Mouse (Mus musculus): ENCODE results near the gene Mob3b. TPM values are rescaled to one million over a fixed set of nuclear protein-coding genes. Genes with fewer than 3 reads are reported as not detected.

Mob3b gene
- polyA plus RNA-seq, 1 experiment from 2014 or later: 9.3 TPM

DNA sequence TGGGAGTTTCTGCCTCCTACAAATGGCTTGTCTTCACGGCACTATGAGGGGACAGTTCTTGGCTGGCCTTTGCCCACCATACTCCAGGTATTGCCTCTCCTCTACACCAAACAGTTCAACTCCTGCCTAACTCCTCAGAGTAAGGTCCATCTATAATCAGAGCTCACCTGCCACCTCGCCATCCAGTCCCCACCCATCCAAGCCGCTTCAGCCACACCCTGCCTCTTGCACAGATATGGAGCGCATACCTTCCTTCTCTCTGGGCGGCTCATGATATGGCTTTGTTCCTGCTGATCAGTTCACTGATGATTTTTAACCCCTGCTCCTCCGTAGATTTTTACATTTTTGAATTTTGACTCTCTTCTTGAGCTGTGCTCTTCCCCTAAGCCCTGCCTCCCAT lies 58.7 kb downstream of the Mob3b start:
- DNase-seq (ENCODE audit: low spot score): no peak
- ATAC-seq (ENCODE audit: insufficient read depth, low FRiP score, low TSS enrichment): no peak
- peaks cover 4% of the 10 kb centered on the region for H3K4me1 ChIP-seq (ENCODE audit: control insufficient read depth, insufficient read depth, low read length)
- H3K9ac ChIP-seq (ENCODE audit: low read length): no peak overlapping the region
- 91% methylated on average over 6 of the region's 6 CpGs for WGBS
- no peaks in the 10 kb centered on the region for H3K27me3 ChIP-seq (ENCODE audit: control insufficient read depth, insufficient read depth, low read length)
- H3K4me2 ChIP-seq (ENCODE audit: low read depth): no peak overlapping the region
- no peaks in the 10 kb centered on the region for H3K36me3 ChIP-seq (ENCODE audit: control insufficient read depth, insufficient read depth, low read length)
- no peak overlapping the region for H3K4me3 ChIP-seq (ENCODE audit: low read depth, low read length)
- H3K27ac ChIP-seq (ENCODE audit: low read depth, low read length): no peak overlapping the region
- no peaks in the 10 kb centered on the region for H3K9me3 ChIP-seq (ENCODE audit: control insufficient read depth, low read length)

DNA sequence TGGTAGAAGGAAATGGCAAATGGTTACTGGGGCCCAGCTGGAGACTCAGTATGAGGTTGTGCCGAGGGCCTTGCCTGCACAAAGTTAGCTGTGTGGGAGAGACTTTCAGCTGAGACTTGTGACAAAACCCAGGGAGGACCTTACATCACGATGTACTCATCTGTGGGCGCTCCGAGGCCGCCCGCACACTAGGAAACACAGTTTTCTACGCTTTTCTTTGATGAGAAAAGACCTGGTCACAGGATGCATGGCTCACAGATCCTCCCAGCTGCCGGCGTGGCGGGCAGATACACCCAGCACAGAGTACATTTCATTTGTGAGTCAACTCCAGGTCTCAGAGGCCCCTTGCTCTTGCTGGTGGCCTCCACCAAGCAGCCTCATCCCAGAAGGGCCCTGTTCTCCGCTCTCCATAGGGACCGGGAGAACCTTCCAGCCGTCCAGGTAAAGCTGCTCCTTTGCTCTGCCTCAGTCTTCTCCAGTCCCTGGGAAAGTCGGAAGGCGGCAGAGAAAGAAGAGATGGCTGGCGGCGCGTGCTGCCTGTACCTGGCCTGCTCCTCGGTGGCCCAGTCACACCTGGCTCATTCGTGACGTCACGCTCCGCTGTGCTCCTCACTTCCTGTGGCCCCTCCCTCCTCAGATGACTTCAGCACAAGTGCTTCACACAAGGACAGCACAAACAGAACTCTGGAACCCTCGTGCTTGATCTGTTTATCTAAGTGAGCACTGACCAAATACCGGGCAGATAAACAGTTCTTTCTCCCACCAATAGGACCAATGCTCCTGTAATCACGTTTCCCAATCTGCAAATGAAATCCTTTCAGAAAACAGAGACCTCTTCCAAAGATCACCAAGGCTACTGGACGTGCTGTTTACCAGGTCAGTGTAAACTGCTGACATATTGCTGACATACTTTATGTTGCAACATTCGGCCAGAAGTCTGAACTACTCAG lies 60.8 kb downstream of the Mob3b start:
- no peaks in the 10 kb centered on the region for H3K36me3 ChIP-seq (ENCODE audit: control insufficient read depth, insufficient read depth, low read length)
- no peak for ATAC-seq (ENCODE audit: insufficient read depth, low FRiP score, low TSS enrichment)
- 82% methylated on average over 28 of the region's 28 CpGs for WGBS
- no peak overlapping the region for H3K9ac ChIP-seq (ENCODE audit: low read length)
- no peak overlapping the region for H3K4me3 ChIP-seq (ENCODE audit: low read depth, low read length)
- H3K4me2 ChIP-seq (ENCODE audit: low read depth): no peak overlapping the region
- H3K27me3 ChIP-seq (ENCODE audit: control insufficient read depth, insufficient read depth, low read length): no peaks in the 10 kb centered on the region
- H3K27ac ChIP-seq (ENCODE audit: low read depth, low read length): no peak overlapping the region
- no peak for DNase-seq (ENCODE audit: low spot score)
- H3K4me1 ChIP-seq (ENCODE audit: control insufficient read depth, insufficient read depth, low read length): peaks cover 4% of the 10 kb centered on the region
- H3K9me3 ChIP-seq (ENCODE audit: control insufficient read depth, low read length): no peaks in the 10 kb centered on the region

DNA sequence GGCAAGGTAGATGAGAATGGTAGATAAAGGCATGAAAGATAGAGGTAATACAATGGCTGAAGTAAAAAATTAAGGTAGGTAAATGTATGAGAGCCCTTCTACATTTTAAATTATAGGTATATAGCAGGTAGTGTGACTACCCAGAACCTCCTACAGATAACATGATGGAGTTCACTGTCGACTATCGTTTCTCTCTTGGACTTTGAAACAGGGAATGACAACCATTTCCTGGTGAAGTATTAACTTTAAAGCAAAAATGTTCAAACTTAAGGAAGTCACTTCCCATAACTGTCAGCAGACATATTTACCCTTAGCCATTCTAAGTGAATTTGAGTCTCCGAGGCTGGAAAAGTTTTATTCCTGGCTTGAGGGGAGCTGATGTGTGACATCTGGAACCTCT lies 64.8 kb downstream of the Mob3b start:
- Histone ChIP-seq H3K27me3 (ENCODE audit: control insufficient read depth, insufficient read depth, low read length) (no peaks in the 10 kb centered on the region), H3K27ac (ENCODE audit: low read depth, low read length) (no peak overlapping the region), H3K9me3 (ENCODE audit: control insufficient read depth, low read length) (no peaks in the 10 kb centered on the region), H3K36me3 (ENCODE audit: control insufficient read depth, insufficient read depth, low read length) (no peaks in the 10 kb centered on the region), H3K4me1 (ENCODE audit: control insufficient read depth, insufficient read depth, low read length) (no peaks in the 10 kb centered on the region), H3K4me2 (ENCODE audit: low read depth) (no peak overlapping the region), H3K4me3 (ENCODE audit: low read depth, low read length) (no peak overlapping the region), H3K9ac (ENCODE audit: low read length) (no peak overlapping the region)
- no peak for DNase-seq (ENCODE audit: low spot score)
- 89% methylated on average over 3 of the region's 3 CpGs for WGBS
- ATAC-seq (ENCODE audit: insufficient read depth, low FRiP score, low TSS enrichment): no peak

DNA sequence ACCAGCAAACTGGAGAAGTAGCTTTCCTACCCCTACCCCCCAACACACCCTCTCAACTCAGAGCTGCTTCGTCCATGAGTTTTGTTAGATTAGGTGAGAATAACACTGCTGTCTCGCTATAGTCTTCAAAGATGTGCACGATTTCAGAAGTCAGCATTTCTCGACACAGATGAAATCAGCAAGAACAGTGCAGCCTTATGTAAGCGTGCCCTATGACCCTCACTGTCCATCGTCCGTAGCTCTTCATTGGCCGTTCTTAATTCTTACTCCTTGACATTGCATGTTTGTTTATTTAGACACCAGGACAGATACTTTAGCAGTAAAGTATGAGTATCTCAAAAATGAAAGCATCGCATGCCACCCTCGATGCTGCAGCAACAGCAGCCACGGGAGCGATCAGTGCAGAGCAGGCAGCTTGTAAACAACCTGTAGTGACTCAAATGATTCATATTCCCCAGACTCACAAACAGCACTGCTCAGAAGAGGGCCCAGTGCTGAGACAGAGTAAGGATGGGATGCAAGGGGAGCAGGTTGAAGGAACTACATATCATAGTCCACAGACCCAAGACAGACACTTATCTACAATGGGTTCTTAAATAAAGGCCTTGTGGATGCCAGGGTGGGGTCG lies 66.0 kb downstream of the Mob3b start:
- no peak for ATAC-seq (ENCODE audit: insufficient read depth, low FRiP score, low TSS enrichment)
- DNase-seq (ENCODE audit: low spot score): no peak
- Histone ChIP-seq H3K27ac (ENCODE audit: low read depth, low read length) (no peak overlapping the region), H3K4me2 (ENCODE audit: low read depth) (no peak overlapping the region), H3K27me3 (ENCODE audit: control insufficient read depth, insufficient read depth, low read length) (no peaks in the 10 kb centered on the region), H3K4me3 (ENCODE audit: low read depth, low read length) (no peak overlapping the region), H3K36me3 (ENCODE audit: control insufficient read depth, insufficient read depth, low read length) (no peaks in the 10 kb centered on the region), H3K9ac (ENCODE audit: low read length) (no peak overlapping the region), H3K4me1 (ENCODE audit: control insufficient read depth, insufficient read depth, low read length) (no peaks in the 10 kb centered on the region), H3K9me3 (ENCODE audit: control insufficient read depth, low read length) (no peaks in the 10 kb centered on the region)
- 88% methylated on average over 13 of the region's 13 CpGs for WGBS

DNA sequence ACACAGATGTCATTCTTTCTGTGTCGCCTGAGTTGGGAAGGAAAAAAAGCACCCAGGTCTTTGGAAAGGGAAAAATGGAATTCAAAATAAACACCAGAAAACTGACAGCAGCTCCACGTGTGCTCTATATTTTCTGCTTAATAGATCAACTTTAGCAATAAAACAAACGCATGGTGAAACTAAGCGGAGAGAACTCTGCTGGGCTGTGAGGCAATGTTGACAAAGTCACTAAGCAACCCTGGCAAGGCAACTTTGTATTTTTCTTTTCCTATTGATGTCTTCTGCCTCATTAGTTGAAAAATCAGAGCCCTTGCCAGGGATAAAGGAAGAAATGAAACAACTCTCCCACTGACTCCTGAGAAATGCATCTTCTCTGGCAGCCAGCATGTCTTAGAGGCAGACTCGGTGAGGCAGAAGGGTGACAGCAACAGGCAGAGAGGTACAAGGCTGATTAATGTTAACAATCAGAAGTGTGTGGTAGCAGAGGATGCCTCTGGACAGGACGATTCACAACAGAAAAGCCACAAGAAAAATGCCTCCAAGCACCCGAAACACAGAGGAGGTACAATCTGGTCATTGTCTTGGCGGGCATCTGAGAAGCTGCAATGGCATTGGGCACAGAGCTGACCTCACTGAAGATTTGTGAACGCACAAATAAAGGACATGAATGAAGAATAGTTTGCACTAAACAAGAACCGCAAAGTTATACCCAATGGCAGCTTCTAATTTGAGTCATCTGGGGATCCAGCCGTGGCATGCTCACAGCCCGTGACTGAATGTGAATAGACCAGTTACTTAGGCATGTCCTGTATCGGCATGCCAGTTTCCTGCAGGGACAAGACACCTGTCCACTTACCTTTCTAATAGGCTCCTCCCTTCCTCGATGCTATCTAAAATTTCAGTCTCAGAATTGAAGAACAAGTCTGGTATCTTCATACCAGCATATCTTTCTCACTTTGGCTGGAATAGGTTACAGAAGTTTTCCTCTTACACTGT lies 67.7 kb downstream of the Mob3b start:
- Histone ChIP-seq H3K9ac (ENCODE audit: low read length) (no peak overlapping the region), H3K4me2 (ENCODE audit: low read depth) (no peak overlapping the region), H3K4me3 (ENCODE audit: low read depth, low read length) (no peak overlapping the region), H3K9me3 (ENCODE audit: control insufficient read depth, low read length) (no peaks in the 10 kb centered on the region), H3K36me3 (ENCODE audit: control insufficient read depth, insufficient read depth, low read length) (no peaks in the 10 kb centered on the region), H3K27me3 (ENCODE audit: control insufficient read depth, insufficient read depth, low read length) (no peaks in the 10 kb centered on the region), H3K4me1 (ENCODE audit: control insufficient read depth, insufficient read depth, low read length) (no peaks in the 10 kb centered on the region), H3K27ac (ENCODE audit: low read depth, low read length) (no peak overlapping the region)
- WGBS: 65% methylated on average over 14 of the region's 14 CpGs
- no peak for DNase-seq (ENCODE audit: low spot score)
- ATAC-seq (ENCODE audit: insufficient read depth, low FRiP score, low TSS enrichment): no peak

DNA sequence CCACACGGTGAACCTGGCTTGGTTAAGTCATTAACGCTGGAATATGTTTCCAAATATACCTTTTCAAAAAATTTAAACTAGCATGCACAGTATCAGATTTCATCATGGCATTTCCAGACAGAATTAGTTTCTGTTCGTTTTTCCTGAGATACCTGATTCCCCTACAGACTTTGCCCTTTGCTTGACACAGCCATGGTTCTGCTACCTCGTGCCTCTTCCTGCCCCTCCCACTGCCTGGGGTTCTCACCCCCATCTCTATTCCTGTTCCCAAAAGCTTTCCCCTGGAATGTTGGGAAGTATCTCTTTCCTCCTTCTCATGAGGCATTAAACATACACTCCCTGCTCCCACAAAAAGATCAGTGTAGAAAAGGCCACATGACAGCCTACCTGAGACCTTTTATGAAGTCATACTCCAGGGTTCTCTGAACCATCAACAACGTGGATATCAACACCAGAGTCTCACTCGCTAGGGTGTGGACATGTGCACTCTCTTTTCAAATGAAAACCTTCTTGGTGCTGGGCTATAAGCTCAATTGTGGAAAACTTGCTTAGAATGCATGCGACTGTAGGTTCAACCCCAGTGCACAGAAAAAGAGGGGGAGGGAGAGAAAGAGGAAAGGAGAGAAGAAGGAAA lies 71.1 kb downstream of the Mob3b start:
- no peak overlapping the region for H3K4me2 ChIP-seq (ENCODE audit: low read depth)
- ATAC-seq (ENCODE audit: insufficient read depth, low FRiP score, low TSS enrichment) (no peak), DNase-seq (ENCODE audit: low spot score) (no peak)
- H3K27me3 ChIP-seq (ENCODE audit: control insufficient read depth, insufficient read depth, low read length): no peaks in the 10 kb centered on the region
- H3K36me3 ChIP-seq (ENCODE audit: control insufficient read depth, insufficient read depth, low read length): no peaks in the 10 kb centered on the region
- no peaks in the 10 kb centered on the region for H3K4me1 ChIP-seq (ENCODE audit: control insufficient read depth, insufficient read depth, low read length)
- H3K9me3 ChIP-seq (ENCODE audit: control insufficient read depth, low read length): no peaks in the 10 kb centered on the region
- no peak overlapping the region for H3K9ac ChIP-seq (ENCODE audit: low read length)
- no peak overlapping the region for H3K27ac ChIP-seq (ENCODE audit: low read depth, low read length)
- WGBS: 78% methylated on average over 7 of the region's 7 CpGs
- no peak overlapping the region for H3K4me3 ChIP-seq (ENCODE audit: low read depth, low read length)

DNA sequence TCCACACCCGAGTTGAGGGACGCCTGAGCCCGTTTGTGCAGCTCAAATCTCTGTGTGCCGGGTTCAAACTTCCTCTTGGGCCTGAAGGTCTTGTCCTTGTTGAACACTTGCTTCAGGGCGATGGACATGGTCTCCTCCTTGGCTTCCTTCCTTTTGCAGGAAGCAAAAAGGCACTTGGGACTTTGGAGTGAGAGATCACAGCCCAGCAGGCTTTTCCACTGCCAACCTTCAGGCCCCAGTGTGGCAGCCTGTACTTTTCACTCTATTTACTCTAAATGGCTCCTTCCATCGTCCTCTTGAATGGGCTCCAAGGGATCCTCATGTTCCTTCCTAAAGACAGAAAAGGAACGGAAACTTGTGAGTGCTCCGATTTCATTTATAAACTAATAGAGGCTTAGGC lies 73.2 kb downstream of the Mob3b start:
- no peak overlapping the region for H3K4me2 ChIP-seq (ENCODE audit: low read depth)
- H3K27me3 ChIP-seq (ENCODE audit: control insufficient read depth, insufficient read depth, low read length): no peaks in the 10 kb centered on the region
- no peak for ATAC-seq (ENCODE audit: insufficient read depth, low FRiP score, low TSS enrichment)
- 95% methylated on average over 8 of the region's 8 CpGs for WGBS
- H3K27ac ChIP-seq (ENCODE audit: low read depth, low read length): no peak overlapping the region
- DNase-seq (ENCODE audit: low spot score): no peak
- H3K4me3 ChIP-seq (ENCODE audit: low read depth, low read length): no peak overlapping the region
- H3K9ac ChIP-seq (ENCODE audit: low read length): no peak overlapping the region
- no peaks in the 10 kb centered on the region for H3K9me3 ChIP-seq (ENCODE audit: control insufficient read depth, low read length)
- H3K4me1 ChIP-seq (ENCODE audit: control insufficient read depth, insufficient read depth, low read length): no peaks in the 10 kb centered on the region
- H3K36me3 ChIP-seq (ENCODE audit: control insufficient read depth, insufficient read depth, low read length): no peaks in the 10 kb centered on the region

DNA sequence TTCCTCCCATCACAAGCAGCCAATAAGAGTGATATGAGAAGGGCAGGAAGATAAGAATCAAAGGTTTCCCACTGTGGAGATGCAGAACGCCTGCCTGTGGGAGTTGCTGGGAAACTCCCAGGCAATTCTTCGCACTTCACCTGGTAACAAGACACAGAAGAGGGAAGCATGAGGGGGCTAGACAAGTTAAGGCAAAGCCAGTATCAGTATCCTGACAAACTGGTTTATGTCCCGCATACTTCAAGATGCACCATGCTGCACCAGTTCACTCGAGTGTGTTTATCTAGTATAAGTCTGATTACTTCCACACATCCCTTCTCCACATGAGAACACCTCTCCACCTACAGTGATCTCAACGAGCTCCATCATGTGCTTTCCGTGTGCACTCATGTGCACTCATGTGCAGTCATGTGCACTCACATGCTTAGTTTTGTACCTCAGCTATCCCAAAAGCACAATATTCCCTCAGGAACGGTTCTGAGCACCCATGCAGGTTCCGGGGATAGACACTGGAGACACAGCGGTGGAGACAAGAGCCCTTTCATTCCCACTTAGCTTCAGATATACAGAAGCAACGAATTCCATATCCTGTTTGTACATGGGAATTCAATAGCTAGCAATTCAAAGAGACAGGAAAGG lies 74.7 kb downstream of the Mob3b start:
- H3K36me3 ChIP-seq (ENCODE audit: control insufficient read depth, insufficient read depth, low read length): no peaks in the 10 kb centered on the region
- no peak overlapping the region for H3K9ac ChIP-seq (ENCODE audit: low read length)
- 90% methylated on average over 10 of the region's 10 CpGs for WGBS
- no peaks in the 10 kb centered on the region for H3K9me3 ChIP-seq (ENCODE audit: control insufficient read depth, low read length)
- no peak overlapping the region for H3K4me3 ChIP-seq (ENCODE audit: low read depth, low read length)
- no peaks in the 10 kb centered on the region for H3K4me1 ChIP-seq (ENCODE audit: control insufficient read depth, insufficient read depth, low read length)
- no peak overlapping the region for H3K27ac ChIP-seq (ENCODE audit: low read depth, low read length)
- DNase-seq (ENCODE audit: low spot score) (no peak), ATAC-seq (ENCODE audit: insufficient read depth, low FRiP score, low TSS enrichment) (no peak)
- H3K27me3 ChIP-seq (ENCODE audit: control insufficient read depth, insufficient read depth, low read length): no peaks in the 10 kb centered on the region
- no peak overlapping the region for H3K4me2 ChIP-seq (ENCODE audit: low read depth)

All from neural tube, embryonic 11.5 days (tissue).